Mouse (Mus musculus): ENCODE results near the gene AC140267.1. TPM values are rescaled to one million over a fixed set of nuclear protein-coding genes. Genes with fewer than 3 reads are reported as not detected.

The AC140267.1 gene
- polyA plus RNA-seq, 1 experiment: not detected

GRCm38 (mm10) chr15:80217476-80217875 is 18.2 kb upstream of the AC140267.1 start:
- Histone ChIP-seq H3K27ac (ENCODE audit: control insufficient read depth, insufficient read depth, low read depth, low read length) (no peak overlapping the region), H3K27me3 (ENCODE audit: control insufficient read depth, insufficient read depth, low read length) (no peaks in the 10 kb centered on the region), H3K36me3 (ENCODE audit: control insufficient read depth, insufficient read depth, low read length) (no peaks in the 10 kb centered on the region), H3K4me3 (ENCODE audit: control insufficient read depth, low read depth, low read length) (no peak overlapping the region), H3K4me1 (ENCODE audit: control insufficient read depth, insufficient read depth, low read length) (peaks cover 6% of the 10 kb centered on the region)
- TF ChIP-seq POLR2A (IDR thresholded peaks at IDR 0.05; ENCODE audit: control insufficient read depth, low read depth, low read length) (no peak), CTCF (IDR thresholded peaks at IDR 0.05; ENCODE audit: control insufficient read depth, insufficient read depth, insufficient replicate concordance, low read depth, low read length) (no peak)

- Histone ChIP-seq H3K27me3 (ENCODE audit: control insufficient read depth, insufficient read depth, low read length) (no peaks in the 10 kb centered on the region), H3K4me1 (ENCODE audit: control insufficient read depth, insufficient read depth, low read length) (peaks cover 6% of the 10 kb centered on the region), H3K27ac (ENCODE audit: control insufficient read depth, insufficient read depth, low read depth, low read length) (no peak overlapping the region), H3K36me3 (ENCODE audit: control insufficient read depth, insufficient read depth, low read length) (no peaks in the 10 kb centered on the region), H3K4me3 (ENCODE audit: control insufficient read depth, low read depth, low read length) (no peak overlapping the region)
- TF ChIP-seq CTCF (IDR thresholded peaks at IDR 0.05; ENCODE audit: control insufficient read depth, insufficient read depth, insufficient replicate concordance, low read depth, low read length) (no peak), POLR2A (IDR thresholded peaks at IDR 0.05; ENCODE audit: control insufficient read depth, low read depth, low read length) (no peak)
Observed at GRCm38 (mm10) chr15:80219211-80219610, 16.4 kb upstream of the AC140267.1 start.

GRCm38 (mm10) chr15:80219705-80220657 is 15.7 kb upstream of the AC140267.1 start:
- Histone ChIP-seq H3K4me3 (ENCODE audit: control insufficient read depth, low read depth, low read length) (no peak overlapping the region), H3K4me1 (ENCODE audit: control insufficient read depth, insufficient read depth, low read length) (peaks cover 7% of the 10 kb centered on the region), H3K27ac (ENCODE audit: control insufficient read depth, insufficient read depth, low read depth, low read length) (no peak overlapping the region), H3K27me3 (ENCODE audit: control insufficient read depth, insufficient read depth, low read length) (no peaks in the 10 kb centered on the region), H3K36me3 (ENCODE audit: control insufficient read depth, insufficient read depth, low read length) (no peaks in the 10 kb centered on the region)
- TF ChIP-seq POLR2A (IDR thresholded peaks at IDR 0.05; ENCODE audit: control insufficient read depth, low read depth, low read length): no peak
- TF ChIP-seq CTCF (IDR thresholded peaks at IDR 0.05; ENCODE audit: control insufficient read depth, insufficient read depth, insufficient replicate concordance, low read depth, low read length): no peak

GRCm38 (mm10) chr15:80221031-80221430 is 14.6 kb upstream of the AC140267.1 start:
- Histone ChIP-seq H3K4me1 (ENCODE audit: control insufficient read depth, insufficient read depth, low read length) (peaks cover 11% of the 10 kb centered on the region), H3K36me3 (ENCODE audit: control insufficient read depth, insufficient read depth, low read length) (no peaks in the 10 kb centered on the region), H3K27ac (ENCODE audit: control insufficient read depth, insufficient read depth, low read depth, low read length) (no peak overlapping the region), H3K27me3 (ENCODE audit: control insufficient read depth, insufficient read depth, low read length) (no peaks in the 10 kb centered on the region), H3K4me3 (ENCODE audit: control insufficient read depth, low read depth, low read length) (no peak overlapping the region)
- no peak for TF ChIP-seq CTCF (IDR thresholded peaks at IDR 0.05; ENCODE audit: control insufficient read depth, insufficient read depth, insufficient replicate concordance, low read depth, low read length)
- no peak for TF ChIP-seq POLR2A (IDR thresholded peaks at IDR 0.05; ENCODE audit: control insufficient read depth, low read depth, low read length)

GRCm38 (mm10) chr15:80223751-80224150 is 11.9 kb upstream of the AC140267.1 start:
- H3K27me3 ChIP-seq (ENCODE audit: control insufficient read depth, insufficient read depth, low read length): no peaks in the 10 kb centered on the region
- H3K4me1 ChIP-seq (ENCODE audit: control insufficient read depth, insufficient read depth, low read length): peaks cover 11% of the 10 kb centered on the region
- no peak overlapping the region for H3K27ac ChIP-seq (ENCODE audit: control insufficient read depth, insufficient read depth, low read depth, low read length)
- peak overlapping the region; percentile 20 for H3K4me3 ChIP-seq (ENCODE audit: control insufficient read depth, low read depth, low read length)
- H3K36me3 ChIP-seq (ENCODE audit: control insufficient read depth, insufficient read depth, low read length): no peaks in the 10 kb centered on the region
- TF ChIP-seq POLR2A (IDR thresholded peaks at IDR 0.05; ENCODE audit: control insufficient read depth, low read depth, low read length): no peak
- TF ChIP-seq CTCF (IDR thresholded peaks at IDR 0.05; ENCODE audit: control insufficient read depth, insufficient read depth, insufficient replicate concordance, low read depth, low read length): no peak

- Histone ChIP-seq H3K4me3 (ENCODE audit: control insufficient read depth, low read depth, low read length) (peak overlapping the region; percentile 82), H3K4me1 (ENCODE audit: control insufficient read depth, insufficient read depth, low read length) (peaks cover 4% of the 10 kb centered on the region), H3K27ac (ENCODE audit: control insufficient read depth, insufficient read depth, low read depth, low read length) (no peak overlapping the region), H3K36me3 (ENCODE audit: control insufficient read depth, insufficient read depth, low read length) (no peaks in the 10 kb centered on the region), H3K27me3 (ENCODE audit: control insufficient read depth, insufficient read depth, low read length) (no peaks in the 10 kb centered on the region)
- TF ChIP-seq POLR2A (IDR thresholded peaks at IDR 0.05; ENCODE audit: control insufficient read depth, low read depth, low read length): no peak
- peak; percentile 98 for TF ChIP-seq CTCF (IDR thresholded peaks at IDR 0.05; ENCODE audit: control insufficient read depth, insufficient read depth, insufficient replicate concordance, low read depth, low read length)
Observed at GRCm38 (mm10) chr15:80225208-80225607, 10.4 kb upstream of the AC140267.1 start.

GRCm38 (mm10) chr15:80225796-80226195 is 9.8 kb upstream of the AC140267.1 start:
- TF ChIP-seq CTCF (IDR thresholded peaks at IDR 0.05; ENCODE audit: control insufficient read depth, insufficient read depth, insufficient replicate concordance, low read depth, low read length) (no peak), POLR2A (IDR thresholded peaks at IDR 0.05; ENCODE audit: control insufficient read depth, low read depth, low read length) (no peak)
- Histone ChIP-seq H3K4me3 (ENCODE audit: control insufficient read depth, low read depth, low read length) (peak overlapping the region; percentile 82), H3K27ac (ENCODE audit: control insufficient read depth, insufficient read depth, low read depth, low read length) (no peak overlapping the region), H3K27me3 (ENCODE audit: control insufficient read depth, insufficient read depth, low read length) (no peaks in the 10 kb centered on the region), H3K36me3 (ENCODE audit: control insufficient read depth, insufficient read depth, low read length) (no peaks in the 10 kb centered on the region), H3K4me1 (ENCODE audit: control insufficient read depth, insufficient read depth, low read length) (peaks cover 4% of the 10 kb centered on the region)

All from testis, adult 2 months (tissue).